Mouse (Mus musculus): ENCODE measurements around the gene Syngr3. TPM values are rescaled to one million over a fixed set of nuclear protein-coding genes. Genes with fewer than 3 reads are reported as not detected.

The Syngr3 gene
- polyA plus RNA-seq, 2 experiments, result 3.0 to 3.1 TPM

DNA sequence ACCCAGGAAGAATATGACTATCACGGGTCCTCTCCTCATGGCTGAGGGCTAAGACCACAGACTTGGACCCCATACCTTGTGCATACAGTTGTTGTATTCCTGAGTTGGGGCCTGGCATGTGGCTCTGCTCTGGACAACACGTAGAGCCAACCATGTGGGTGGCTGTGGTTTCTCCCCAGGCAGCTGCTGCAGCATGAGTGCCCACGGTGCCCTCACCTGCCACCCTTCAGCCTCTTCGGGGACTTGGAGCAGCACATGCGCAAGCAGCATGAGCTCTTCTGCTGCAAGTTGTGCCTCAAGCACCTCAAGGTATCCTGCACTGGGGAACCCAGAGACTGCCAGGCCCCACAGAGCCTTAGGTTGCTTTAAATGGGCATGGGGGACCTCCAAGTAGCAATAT, 12.9 kb downstream of the Syngr3 start:
- Histone ChIP-seq H3K36me3 (ENCODE audit: control insufficient read depth, insufficient read depth, low read length) (peaks cover 53% of the 10 kb centered on the region), H3K4me3 (replicated peaks; ENCODE audit: low read length) (no peak overlapping the region), H3K9ac (ENCODE audit: low read depth, low read length, severe bottlenecking) (no peak overlapping the region), H3K9me3 (ENCODE audit: control insufficient read depth, low read length) (no peaks in the 10 kb centered on the region), H3K4me2 (replicated peaks; ENCODE audit: low read depth, low read length, severe bottlenecking) (no peak overlapping the region), H3K27me3 (ENCODE audit: control insufficient read depth, insufficient read depth, low read length) (no peaks in the 10 kb centered on the region), H3K27ac (replicated peaks; ENCODE audit: low read depth, low read length) (no peak overlapping the region), H3K4me1 (ENCODE audit: control insufficient read depth, insufficient read depth, low read length) (peaks cover 5% of the 10 kb centered on the region)
- no peak for DNase-seq (ENCODE audit: low spot score)
- WGBS, result 93% methylated on average over 5 of the region's 5 CpGs
- no peak for ATAC-seq (ENCODE audit: low FRiP score, low read depth)
- TF ChIP-seq POLR2A (IDR thresholded peaks at IDR 0.05; ENCODE audit: borderline replicate concordance, extremely low read depth, insufficient read depth, insufficient read length), result no peak

DNA sequence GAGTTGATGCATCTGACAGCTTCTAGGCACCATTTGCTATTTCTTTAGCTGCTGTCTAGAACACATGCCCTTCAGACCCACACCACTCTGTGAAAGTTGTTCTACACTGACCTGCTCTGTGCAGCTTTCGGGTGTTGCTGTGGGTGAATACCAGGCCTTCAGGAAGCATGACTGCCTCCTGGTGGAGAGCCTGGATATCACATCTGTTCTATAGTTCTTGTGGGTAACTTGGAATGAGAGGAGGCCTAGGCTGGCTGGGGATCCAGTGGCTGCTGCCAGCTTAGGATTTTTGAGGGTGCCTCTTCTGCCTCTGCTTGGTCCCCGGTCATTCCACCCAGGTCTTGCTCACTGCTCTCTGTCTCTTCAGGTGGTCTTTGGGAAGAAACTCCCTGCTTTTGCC, 13.6 kb downstream of the Syngr3 start:
- Histone ChIP-seq H3K4me3 (replicated peaks; ENCODE audit: low read length) (no peak overlapping the region), H3K9ac (ENCODE audit: low read depth, low read length, severe bottlenecking) (no peak overlapping the region), H3K4me2 (replicated peaks; ENCODE audit: low read depth, low read length, severe bottlenecking) (no peak overlapping the region), H3K4me1 (ENCODE audit: control insufficient read depth, insufficient read depth, low read length) (peaks cover 12% of the 10 kb centered on the region), H3K27me3 (ENCODE audit: control insufficient read depth, insufficient read depth, low read length) (no peaks in the 10 kb centered on the region), H3K9me3 (ENCODE audit: control insufficient read depth, low read length) (no peaks in the 10 kb centered on the region), H3K27ac (replicated peaks; ENCODE audit: low read depth, low read length) (no peak overlapping the region), H3K36me3 (ENCODE audit: control insufficient read depth, insufficient read depth, low read length) (peaks cover 47% of the 10 kb centered on the region)
- no peak for ATAC-seq (ENCODE audit: low FRiP score, low read depth)
- DNase-seq (ENCODE audit: low spot score), result peak; percentile 61
- 74% methylated on average over 2 of the region's 2 CpGs for WGBS
- no peak for TF ChIP-seq POLR2A (IDR thresholded peaks at IDR 0.05; ENCODE audit: borderline replicate concordance, extremely low read depth, insufficient read depth, insufficient read length)

DNA sequence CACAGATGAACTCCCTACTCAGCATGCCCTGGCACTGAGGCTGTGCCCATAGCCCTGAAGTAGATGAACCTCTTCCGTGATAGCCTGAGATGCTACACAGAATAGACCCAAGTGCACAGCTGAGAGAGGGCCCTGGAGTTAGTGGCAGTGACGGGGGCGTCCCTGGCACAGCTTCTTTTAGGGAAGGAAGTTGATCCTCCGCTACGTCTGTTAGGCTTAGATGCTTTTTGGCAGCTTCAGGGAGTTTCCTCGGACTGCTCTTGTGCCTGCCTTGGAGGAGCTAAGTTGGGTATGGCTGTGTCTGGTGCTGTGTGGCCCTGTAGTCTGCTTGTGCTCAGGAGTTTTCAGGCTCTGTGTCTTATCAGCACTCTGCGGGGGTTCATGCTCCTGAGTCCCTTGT, 15.5 kb downstream of the Syngr3 start:
- Histone ChIP-seq H3K9me3 (ENCODE audit: control insufficient read depth, low read length) (no peaks in the 10 kb centered on the region), H3K4me3 (replicated peaks; ENCODE audit: low read length) (no peak overlapping the region), H3K9ac (ENCODE audit: low read depth, low read length, severe bottlenecking) (no peak overlapping the region), H3K36me3 (ENCODE audit: control insufficient read depth, insufficient read depth, low read length) (peaks cover 28% of the 10 kb centered on the region), H3K4me1 (ENCODE audit: control insufficient read depth, insufficient read depth, low read length) (peaks cover 21% of the 10 kb centered on the region), H3K4me2 (replicated peaks; ENCODE audit: low read depth, low read length, severe bottlenecking) (no peak overlapping the region), H3K27ac (replicated peaks; ENCODE audit: low read depth, low read length) (no peak overlapping the region), H3K27me3 (ENCODE audit: control insufficient read depth, insufficient read depth, low read length) (no peaks in the 10 kb centered on the region)
- TF ChIP-seq POLR2A (IDR thresholded peaks at IDR 0.05; ENCODE audit: borderline replicate concordance, extremely low read depth, insufficient read depth, insufficient read length), result no peak
- no peak for ATAC-seq (ENCODE audit: low FRiP score, low read depth)
- no peak for DNase-seq (ENCODE audit: low spot score)
- 85% methylated on average over 7 of the region's 7 CpGs for WGBS

DNA sequence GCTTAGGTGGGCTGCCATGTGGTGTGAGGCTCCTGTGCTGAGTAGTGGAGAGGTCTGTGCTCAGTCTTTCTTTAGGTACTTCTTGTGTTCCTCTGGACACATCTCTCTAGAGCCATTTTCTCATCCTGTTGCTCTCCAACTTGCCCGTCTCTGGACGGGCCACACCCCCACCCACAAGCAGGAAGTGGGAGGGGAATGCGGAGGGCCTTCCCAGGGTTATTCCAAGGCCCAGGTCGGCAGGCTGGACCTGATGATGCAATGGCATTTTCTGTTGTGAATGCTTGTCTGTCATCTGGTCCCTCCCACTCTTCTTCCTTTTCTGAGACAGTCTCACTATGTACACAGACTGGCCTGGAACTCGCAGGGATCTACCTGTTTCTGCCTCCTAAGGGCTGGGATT, 17.6 kb downstream of the Syngr3 start:
- Histone ChIP-seq H3K4me1 (ENCODE audit: control insufficient read depth, insufficient read depth, low read length) (peaks cover 26% of the 10 kb centered on the region), H3K9ac (ENCODE audit: low read depth, low read length, severe bottlenecking) (peak overlapping the region; percentile 28; the same call in 1 of the 2 replicates), H3K4me3 (replicated peaks; ENCODE audit: low read length) (no peak overlapping the region), H3K36me3 (ENCODE audit: control insufficient read depth, insufficient read depth, low read length) (peaks cover 7% of the 10 kb centered on the region), H3K4me2 (replicated peaks; ENCODE audit: low read depth, low read length, severe bottlenecking) (peak overlapping the region; percentile 16), H3K27ac (replicated peaks; ENCODE audit: low read depth, low read length) (no peak overlapping the region), H3K27me3 (ENCODE audit: control insufficient read depth, insufficient read depth, low read length) (no peaks in the 10 kb centered on the region), H3K9me3 (ENCODE audit: control insufficient read depth, low read length) (no peaks in the 10 kb centered on the region)
- 23% methylated on average over 5 of the region's 5 CpGs for WGBS
- no peak for ATAC-seq (ENCODE audit: low FRiP score, low read depth)
- no peak for TF ChIP-seq POLR2A (IDR thresholded peaks at IDR 0.05; ENCODE audit: borderline replicate concordance, extremely low read depth, insufficient read depth, insufficient read length)
- DNase-seq (ENCODE audit: low spot score), result no peak

DNA sequence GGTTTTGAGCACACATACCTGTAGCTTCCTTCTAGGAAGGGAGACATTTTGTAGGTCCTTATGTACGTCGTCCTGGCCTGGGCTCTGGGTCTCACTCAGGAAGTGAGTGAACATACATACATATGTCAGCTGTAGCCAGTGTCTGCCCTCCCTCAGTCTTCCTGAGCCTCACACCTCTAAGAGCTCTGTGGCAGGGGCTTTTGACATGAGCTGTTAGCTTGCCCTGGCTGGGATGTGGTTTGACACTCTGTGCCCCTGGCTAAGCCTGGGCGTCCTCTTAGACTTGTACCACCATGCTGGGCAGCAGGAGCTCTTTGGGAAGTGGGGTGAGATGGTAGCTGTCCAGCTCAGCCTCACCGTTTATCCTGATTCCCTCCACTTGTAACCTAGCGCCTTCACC, 18.4 kb downstream of the Syngr3 start:
- H3K27me3 ChIP-seq (ENCODE audit: control insufficient read depth, insufficient read depth, low read length), result no peaks in the 10 kb centered on the region

More for the DNA sequence above, 18.4 kb downstream of the Syngr3 start:
- 0 out of 2 replicates have a peak overlapping the region, but pooled peaks have one; percentile 94 for H3K4me3 ChIP-seq (replicated peaks; ENCODE audit: low read length)
- peaks cover 26% of the 10 kb centered on the region for H3K4me1 ChIP-seq (ENCODE audit: control insufficient read depth, insufficient read depth, low read length)
- TF ChIP-seq POLR2A (IDR thresholded peaks at IDR 0.05; ENCODE audit: borderline replicate concordance, extremely low read depth, insufficient read depth, insufficient read length), result no peak
- peak overlapping the region; percentile 77; the same call in 1 of the 2 replicates for H3K4me2 ChIP-seq (replicated peaks; ENCODE audit: low read depth, low read length, severe bottlenecking)
- no peaks in the 10 kb centered on the region for H3K36me3 ChIP-seq (ENCODE audit: control insufficient read depth, insufficient read depth, low read length)
- no peak for DNase-seq (ENCODE audit: low spot score)
- H3K27ac ChIP-seq (replicated peaks; ENCODE audit: low read depth, low read length), result no peak overlapping the region
- 61% methylated on average over 5 of the region's 5 CpGs for WGBS
- H3K9me3 ChIP-seq (ENCODE audit: control insufficient read depth, low read length), result no peaks in the 10 kb centered on the region
- peak overlapping the region; percentile 93; the same call in 1 of the 2 replicates for H3K9ac ChIP-seq (ENCODE audit: low read depth, low read length, severe bottlenecking)
- no peak for ATAC-seq (ENCODE audit: low FRiP score, low read depth)

All from limb, embryonic 14.5 days (tissue).